Mouse (Mus musculus) ES-E14 (cell line): ENCODE results near the gene Pld5. TPM values are rescaled to one million over a fixed set of nuclear protein-coding genes. Genes with fewer than 3 reads are reported as not detected.

ENCODE experiments used
- DNase-seq: peaks from one replicate; pipeline ENCODE4 v3.0.0-alpha.2; 2013; ENCODE audit warnings: low read depth, low spot score
- H3K27ac ChIP-seq: 2 replicates; pipeline ENCODE4 v1.5.1; 2012; ENCODE audit warnings: low read depth, mild to moderate bottlenecking, low read length, moderate library complexity, mixed read lengths; ENCODE audit not compliant: poor library complexity, insufficient read depth, severe bottlenecking
- H3K36me3 ChIP-seq: 2 replicates; pipeline ENCODE4 v1.6.1; 2012; ENCODE audit warnings: mild to moderate bottlenecking, low read length, moderate library complexity, mixed read lengths; ENCODE audit not compliant: control insufficient read depth, poor library complexity, insufficient read depth, severe bottlenecking
- H3K4me1 ChIP-seq, 2 experiments: fragments of 150-350 bp in 1 of 2; sonication (generic) in 1 of 2; 2 replicates each; pipeline ENCODE4 v1.6.1; 2012; ENCODE audit warnings: low read length in 2 of 2, mild to moderate bottlenecking in 1 of 2, mixed read lengths in 1 of 2; ENCODE audit not compliant: control insufficient read depth in 2 of 2, insufficient read depth in 2 of 2, poor library complexity in 1 of 2
- H3K4me3 ChIP-seq, 2 experiments: fragments of 150-350 bp in 1 of 2; sonication (generic) in 1 of 2; 2 replicates each; pipeline ENCODE4 v1.5.1; 2012; ENCODE audit warnings: low read length in 2 of 2, low read depth in 1 of 2, mild to moderate bottlenecking in 1 of 2, mixed read lengths in 1 of 2; ENCODE audit not compliant: insufficient read depth in 1 of 2, poor library complexity in 1 of 2, severe bottlenecking in 1 of 2
- H3K9ac ChIP-seq: 2 replicates; pipeline ENCODE4 v1.6.1; 2012; ENCODE audit warnings: low read depth, mild to moderate bottlenecking, low read length, mixed read lengths; ENCODE audit not compliant: poor library complexity, insufficient read depth, severe bottlenecking
- H3K9me3 ChIP-seq: fragments of 150-350 bp; sonication (generic); 2 replicates; pipeline ENCODE4 v1.6.1; 2012; ENCODE audit warnings: low read depth, mild to moderate bottlenecking, low read length; ENCODE audit not compliant: control insufficient read depth, insufficient read depth
- CHD2 ChIP-seq: IDR thresholded peaks from 2 replicates; pipeline ENCODE4 v1.6.1; 2014; ENCODE audit warnings: mild to moderate bottlenecking, low read depth, low read length, inconsistent platforms
- HCFC1 ChIP-seq: IDR thresholded peaks from 2 replicates; pipeline ENCODE4 v1.6.1; 2012; ENCODE audit warnings: low read length, inconsistent platforms, borderline replicate concordance; ENCODE audit not compliant: insufficient read depth
- MAFK ChIP-seq: IDR thresholded peaks from 2 replicates; pipeline ENCODE4 v1.6.1; 2014; ENCODE audit warnings: mild to moderate bottlenecking, low read depth, low read length, inconsistent platforms; ENCODE audit not compliant: insufficient read depth
- ZC3H11A ChIP-seq: IDR thresholded peaks from 2 replicates; pipeline ENCODE4 v1.6.1; 2012; ENCODE audit warnings: low read depth, mild to moderate bottlenecking, inconsistent platforms, low read length, borderline replicate concordance
- ZNF384 ChIP-seq: IDR thresholded peaks from 2 replicates; pipeline ENCODE4 v1.6.1; 2012; ENCODE audit warnings: low read depth, low read length, inconsistent platforms
- in situ Hi-C, 2 experiments: fragments of 600-800 bp; cut with MboI; formaldehyde crosslinking; loops; one replicate each; pipeline ENCODE4 v1.15.1; 2025; ENCODE audit warnings: low sequenced_read_pairs in 2 of 2, inconsistent platforms in 1 of 2; ENCODE audit not compliant: unreplicated experiment in 2 of 2
- total RNA-seq: library from RNA; depleted of rRNA; stranded (reverse); fragments of 300-350 nt; gene quantifications from 2 replicates; pipeline ENCODE4 v1.2.3, GENCODE M21; 2012

Gene Pld5
- total RNA-seq, 1 experiment: not detected

DNA sequence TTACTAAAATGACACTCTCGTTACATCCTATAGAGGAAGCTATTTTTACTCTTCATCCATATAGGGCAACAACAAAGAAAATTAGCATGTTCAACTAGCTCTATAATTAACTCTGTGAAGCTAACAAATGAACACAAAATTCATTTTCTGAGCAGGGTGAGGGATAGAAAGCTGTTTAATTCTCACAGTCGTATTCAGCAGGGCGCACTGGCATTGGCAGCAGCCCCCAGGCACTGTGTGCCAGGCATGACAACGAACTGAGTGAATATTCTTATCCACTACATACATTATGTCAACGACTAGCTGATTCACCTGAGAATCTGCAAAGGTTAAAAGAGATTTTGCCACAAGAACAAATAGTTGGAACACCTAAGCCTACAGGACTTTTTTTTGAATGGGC is 304.4 kb downstream of the Pld5 start:
- in situ Hi-C loops: no loop called here

GRCm38 (mm10) chr1:175967004-175967745 is 307.9 kb downstream of the Pld5 start:
- Histone ChIP-seq H3K9me3 (no peaks in the 10 kb centered on the region), H3K4me3 (no peak overlapping the region), H3K4me1 (no peaks in the 10 kb centered on the region), H3K27ac (no peak overlapping the region), H3K36me3 (no peaks in the 10 kb centered on the region), H3K9ac (no peak overlapping the region)
- in situ Hi-C loops: no loop called here
- no peak for DNase-seq
- no peak for TF ChIP-seq HCFC1
- TF ChIP-seq ZC3H11A: no peak
- TF ChIP-seq CHD2: no peak
- TF ChIP-seq MAFK: no peak
- TF ChIP-seq ZNF384: no peak

More for the DNA sequence above, 304.4 kb downstream of the Pld5 start:
- Histone ChIP-seq H3K4me1 (no peaks in the 10 kb centered on the region), H3K36me3 (no peaks in the 10 kb centered on the region), H3K27ac (no peak overlapping the region), H3K9me3 (no peaks in the 10 kb centered on the region), H3K4me3 (no peak overlapping the region), H3K9ac (no peak overlapping the region)
- no peak for DNase-seq
- TF ChIP-seq ZNF384 (no peak), ZC3H11A (no peak), CHD2 (no peak), MAFK (no peak), HCFC1 (no peak)

GRCm38 (mm10) chr1:175961786-175962185 is 313.3 kb downstream of the Pld5 start:
- H3K27ac ChIP-seq: no peak overlapping the region
- TF ChIP-seq ZC3H11A: no peak
- no peak for TF ChIP-seq ZNF384
- no peak for TF ChIP-seq HCFC1
- no peak for TF ChIP-seq MAFK
- TF ChIP-seq CHD2: no peak
- in situ Hi-C loops: no loop called here
- no peak for DNase-seq
- no peaks in the 10 kb centered on the region for H3K4me1 ChIP-seq
- no peaks in the 10 kb centered on the region for H3K36me3 ChIP-seq
- no peak overlapping the region for H3K9ac ChIP-seq
- no peaks in the 10 kb centered on the region for H3K9me3 ChIP-seq
- no peak overlapping the region for H3K4me3 ChIP-seq

GRCm38 (mm10) chr1:175950851-175951250 is 324.3 kb downstream of the Pld5 start:
- TF ChIP-seq MAFK (no peak), ZC3H11A (no peak), HCFC1 (no peak), CHD2 (no peak), ZNF384 (no peak)

GRCm38 (mm10) chr1:175950421-175950820 is 324.7 kb downstream of the Pld5 start:
- DNase-seq: no peak
- H3K4me1 ChIP-seq: no peaks in the 10 kb centered on the region
- no peak overlapping the region for H3K9ac ChIP-seq
- no peaks in the 10 kb centered on the region for H3K36me3 ChIP-seq
- H3K9me3 ChIP-seq: no peaks in the 10 kb centered on the region
- TF ChIP-seq MAFK (no peak), CHD2 (no peak), ZC3H11A (no peak), ZNF384 (no peak), HCFC1 (no peak)
- H3K4me3 ChIP-seq: no peak overlapping the region
- no peak overlapping the region for H3K27ac ChIP-seq
- in situ Hi-C loops: no loop called here

More at GRCm38 (mm10) chr1:175950851-175951250, 324.3 kb downstream of the Pld5 start:
- Histone ChIP-seq H3K9ac (no peak overlapping the region), H3K36me3 (no peaks in the 10 kb centered on the region), H3K9me3 (no peaks in the 10 kb centered on the region), H3K27ac (no peak overlapping the region), H3K4me1 (no peaks in the 10 kb centered on the region), H3K4me3 (no peak overlapping the region)
- no peak for DNase-seq
- in situ Hi-C loops: no loop called here
